Mouse (Mus musculus): ENCODE data around the gene D5Ertd579e.

DNA sequence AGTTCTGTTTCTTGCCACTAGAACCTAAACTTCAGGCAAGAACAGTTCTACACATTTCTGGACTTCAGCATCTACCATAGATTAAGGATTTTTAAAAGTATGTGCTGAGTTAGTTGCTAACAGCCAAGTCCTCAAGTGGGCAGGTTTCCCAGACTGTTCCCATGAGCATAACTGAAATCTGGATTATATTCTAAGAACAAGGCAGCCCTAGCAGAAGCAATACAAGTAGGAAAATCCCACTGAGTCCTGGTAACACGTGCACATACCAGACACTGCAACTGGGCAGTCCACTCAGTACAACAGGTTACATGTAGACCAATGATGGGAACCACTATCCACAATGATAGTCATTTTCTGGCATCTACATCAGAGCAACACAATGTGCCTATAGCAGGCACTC is 120.1 kb downstream of the D5Ertd579e start:
- TF ChIP-seq CTCF (IDR thresholded peaks at IDR 0.05; ENCODE audit: control insufficient read depth, insufficient read depth, low read length) (no peak), POLR2A (IDR thresholded peaks at IDR 0.05; ENCODE audit: borderline replicate concordance, control insufficient read depth, low read depth, low read length) (no peak)

Measured in bone marrow, adult 2 months (tissue).